Mouse (Mus musculus): Measurements from ENCODE around the gene Mbd3.

- TF ChIP-seq CTCF (IDR thresholded peaks at IDR 0.05; ENCODE audit: low read depth), result no peak
- no peak for TF ChIP-seq EP300 (optimal IDR thresholded peaks at IDR 0.05)
Measured at GRCm38 (mm10) chr10:80412656-80413541, 13.5 kb upstream of the Mbd3 start.

All from stomach, postnatal 0 days (tissue).